Mouse (Mus musculus): ENCODE results near the gene Pip4k2b. TPM values are rescaled to one million over a fixed set of nuclear protein-coding genes. Genes with fewer than 3 reads are reported as not detected.
"Not testable (repeated sequence)": the region's sequence is repeated elsewhere in the genome, so short reads cannot be mapped to it uniquely, and the experiment has no call there.

Gene Pip4k2b
- total RNA-seq, 1 experiment from 2014 or later, result 28.7 TPM

GRCm38 (mm10) chr11:97758942-97759341 is 14.4 kb upstream of the Pip4k2b start:
- ATAC-seq (replicated peaks; ENCODE audit: insufficient number of reproducible peaks, low FRiP score, low TSS enrichment, poor library complexity, severe bottlenecking), result no peak

- no peak for ATAC-seq (replicated peaks; ENCODE audit: insufficient number of reproducible peaks, low FRiP score, low TSS enrichment, poor library complexity, severe bottlenecking)
Measured at GRCm38 (mm10) chr11:97758125-97758524, 13.6 kb upstream of the Pip4k2b start.

- ATAC-seq (replicated peaks; ENCODE audit: insufficient number of reproducible peaks, low FRiP score, low TSS enrichment, poor library complexity, severe bottlenecking), result no peak
Measured at GRCm38 (mm10) chr11:97753277-97753676, 8.8 kb upstream of the Pip4k2b start.

- no peak for ATAC-seq (replicated peaks; ENCODE audit: insufficient number of reproducible peaks, low FRiP score, low TSS enrichment, poor library complexity, severe bottlenecking)
Measured at GRCm38 (mm10) chr11:97748496-97748895, 4.0 kb upstream of the Pip4k2b start.

- no peak for ATAC-seq (replicated peaks; ENCODE audit: insufficient number of reproducible peaks, low FRiP score, low TSS enrichment, poor library complexity, severe bottlenecking)
Measured at GRCm38 (mm10) chr11:97747773-97748172, 3.3 kb upstream of the Pip4k2b start.

GRCm38 (mm10) chr11:97745331-97745721 is 822 bp upstream of the Pip4k2b start:
- ATAC-seq (replicated peaks; ENCODE audit: insufficient number of reproducible peaks, low FRiP score, low TSS enrichment, poor library complexity, severe bottlenecking), result no peak

- ATAC-seq (replicated peaks; ENCODE audit: insufficient number of reproducible peaks, low FRiP score, low TSS enrichment, poor library complexity, severe bottlenecking), result peak; percentile 92
Measured at GRCm38 (mm10) chr11:97744718-97745330, 320 bp upstream of the Pip4k2b start.

- no peak for ATAC-seq (replicated peaks; ENCODE audit: insufficient number of reproducible peaks, low FRiP score, low TSS enrichment, poor library complexity, severe bottlenecking)
Measured at GRCm38 (mm10) chr11:97743423-97743822, 1.1 kb downstream of the Pip4k2b start.

GRCm38 (mm10) chr11:97742591-97742990 is 1.9 kb downstream of the Pip4k2b start:
- no peak for ATAC-seq (replicated peaks; ENCODE audit: insufficient number of reproducible peaks, low FRiP score, low TSS enrichment, poor library complexity, severe bottlenecking)

- no peak for ATAC-seq (replicated peaks; ENCODE audit: insufficient number of reproducible peaks, low FRiP score, low TSS enrichment, poor library complexity, severe bottlenecking)
Measured at GRCm38 (mm10) chr11:97742157-97742556, 2.3 kb downstream of the Pip4k2b start.

- ATAC-seq (replicated peaks; ENCODE audit: insufficient number of reproducible peaks, low FRiP score, low TSS enrichment, poor library complexity, severe bottlenecking), result no peak
Measured at GRCm38 (mm10) chr11:97740190-97740589, 4.3 kb downstream of the Pip4k2b start.

- no peak for ATAC-seq (replicated peaks; ENCODE audit: insufficient number of reproducible peaks, low FRiP score, low TSS enrichment, poor library complexity, severe bottlenecking)
Measured at GRCm38 (mm10) chr11:97739155-97739554, 5.3 kb downstream of the Pip4k2b start.

GRCm38 (mm10) chr11:97738703-97739102 is 5.8 kb downstream of the Pip4k2b start:
- no peak for ATAC-seq (replicated peaks; ENCODE audit: insufficient number of reproducible peaks, low FRiP score, low TSS enrichment, poor library complexity, severe bottlenecking)

- no peak for ATAC-seq (replicated peaks; ENCODE audit: insufficient number of reproducible peaks, low FRiP score, low TSS enrichment, poor library complexity, severe bottlenecking)
Measured at GRCm38 (mm10) chr11:97737600-97737999, 6.9 kb downstream of the Pip4k2b start.

- no peak for ATAC-seq (replicated peaks; ENCODE audit: insufficient number of reproducible peaks, low FRiP score, low TSS enrichment, poor library complexity, severe bottlenecking)
Measured at GRCm38 (mm10) chr11:97736645-97737044, 7.9 kb downstream of the Pip4k2b start.

- not testable (repeated sequence) for ATAC-seq (replicated peaks; ENCODE audit: insufficient number of reproducible peaks, low FRiP score, low TSS enrichment, poor library complexity, severe bottlenecking)
Measured at GRCm38 (mm10) chr11:97734810-97735209, 9.7 kb downstream of the Pip4k2b start.

GRCm38 (mm10) chr11:97733689-97734088 is 10.8 kb downstream of the Pip4k2b start:
- ATAC-seq (replicated peaks; ENCODE audit: insufficient number of reproducible peaks, low FRiP score, low TSS enrichment, poor library complexity, severe bottlenecking), result no peak

- no peak for ATAC-seq (replicated peaks; ENCODE audit: insufficient number of reproducible peaks, low FRiP score, low TSS enrichment, poor library complexity, severe bottlenecking)
Measured at GRCm38 (mm10) chr11:97728730-97729129, 15.8 kb downstream of the Pip4k2b start.

GRCm38 (mm10) chr11:97728311-97728710 is 16.2 kb downstream of the Pip4k2b start:
- ATAC-seq (replicated peaks; ENCODE audit: insufficient number of reproducible peaks, low FRiP score, low TSS enrichment, poor library complexity, severe bottlenecking), result peak; percentile 76

GRCm38 (mm10) chr11:97723709-97724108 is 20.8 kb downstream of the Pip4k2b start:
- no peak for ATAC-seq (replicated peaks; ENCODE audit: insufficient number of reproducible peaks, low FRiP score, low TSS enrichment, poor library complexity, severe bottlenecking)

GRCm38 (mm10) chr11:97721338-97721737 is 23.2 kb downstream of the Pip4k2b start:
- no peak for ATAC-seq (replicated peaks; ENCODE audit: insufficient number of reproducible peaks, low FRiP score, low TSS enrichment, poor library complexity, severe bottlenecking)

Measured in monocyte, adult 5-6 weeks (primary cell).